ENCODE assay signal across 8 mouse cellular contexts in genomic region chr7:78912253-78912973, GRCm38 (mm10). TPM values are rescaled to one million over a fixed set of nuclear protein-coding genes. Genes with fewer than 3 reads are reported as not detected.
DNase-seq lines count a peak whose midpoint lies in the region; ATAC-seq and TF ChIP-seq lines count a peak whose summit lies in the region.

No protein-coding gene starts in this region.

- H3K4me2 ChIP-seq in forebrain, embryonic 11.5 days (ENCODE audit: low read depth, low read length, severe bottlenecking): peak overlapping the region; percentile 36; the same call in 1 of the 2 replicates
- H3K4me2 ChIP-seq in intestine, embryonic 14.5 days (ENCODE audit: low read length): peak overlapping the region; percentile 39

- H3K9me3 ChIP-seq in forebrain, embryonic 11.5 days (ENCODE audit: control insufficient read depth, low read length): no peaks in the 10 kb centered on the region
- H3K9me3 ChIP-seq in intestine, embryonic 14.5 days (ENCODE audit: control insufficient read depth, low read length): no peaks in the 10 kb centered on the region

- peak overlapping the region; percentile 24; the same call in 1 of the 2 replicates for H3K9ac ChIP-seq in forebrain, embryonic 11.5 days (ENCODE audit: low read length)
- H3K9ac ChIP-seq in intestine, embryonic 14.5 days (ENCODE audit: low read length): no peak overlapping the region

- H3K4me1 ChIP-seq in forebrain, embryonic 11.5 days (replicated peaks; ENCODE audit: control insufficient read depth, insufficient read depth, low read length): peaks cover 8% of the 10 kb centered on the region; the same call in 1 of the 2 replicates
- peaks cover 18% of the 10 kb centered on the region; the same call in 1 of the 2 replicates for H3K4me1 ChIP-seq in intestine, embryonic 14.5 days (replicated peaks; ENCODE audit: control insufficient read depth, insufficient read depth, low read length)

- intact Hi-C loops in gastrocnemius, adult 2 months (cut with DNase I): no loop called here

- ATAC-seq in forebrain, embryonic 11.5 days (replicated peaks; ENCODE audit: low FRiP score): no peak; the same call in 1 of the 2 replicates
- no peak for ATAC-seq in intestine, embryonic 14.5 days (replicated peaks; ENCODE audit: low FRiP score, low TSS enrichment, low read depth)

- no peaks in the 10 kb centered on the region; the same call in 1 of the 2 replicates for H3K36me3 ChIP-seq in forebrain, embryonic 11.5 days (ENCODE audit: control insufficient read depth, insufficient read depth, low read length)
- H3K36me3 ChIP-seq in intestine, embryonic 14.5 days (ENCODE audit: control insufficient read depth, insufficient read depth, low read length): peaks cover 17% of the 10 kb centered on the region; the same call in 1 of the 2 replicates

- TF ChIP-seq CTCF in gastrocnemius, adult 2 months (IDR thresholded peaks at IDR 0.05): no peak

- WGBS in forebrain, embryonic 11.5 days: 18% methylated on average over 20 of the region's 20 CpGs
- WGBS in intestine, embryonic 14.5 days: 20% methylated on average over 20 of the region's 20 CpGs

- peak overlapping the region; percentile 71 for H3K27ac ChIP-seq in gastrocnemius, adult 2 months
- no peak overlapping the region for H3K27ac ChIP-seq in forebrain, embryonic 11.5 days (ENCODE audit: low read depth, low read length)
- H3K27ac ChIP-seq in intestine, embryonic 14.5 days (ENCODE audit: low read depth): no peak overlapping the region

- H3K4me3 ChIP-seq in gastrocnemius, adult 2 months: peak overlapping the region; percentile 64
- no peak overlapping the region for H3K4me3 ChIP-seq in forebrain, embryonic 11.5 days (ENCODE audit: low read depth, low read length)
- peak overlapping the region; percentile 2; the same call in 1 of the 2 replicates for H3K4me3 ChIP-seq in intestine, embryonic 14.5 days (ENCODE audit: low read depth, low read length)

- DNase-seq in gastrocnemius, adult 2 months: no peak
- no peak for DNase-seq in gastrocnemius, adult 8-10 months (ENCODE audit: low spot score in 2 of 2)
- DNase-seq in forebrain, embryonic 11.5 days (ENCODE audit: low spot score): peak; percentile 64
- peak; percentile 65 for DNase-seq in intestine, embryonic 14.5 days (ENCODE audit: low spot score)
- peak; percentile 34 for DNase-seq in lung, postnatal 25 days (ENCODE audit: low spot score)
- peak; percentile 76 for DNase-seq in retina, postnatal 1 day
- no peak for DNase-seq in adipocyte (ENCODE audit: low spot score)
- no peak for DNase-seq in right cerebral cortex, adult 2 months (ENCODE audit: low spot score in 2 of 2)

- H3K27me3 ChIP-seq in forebrain, embryonic 11.5 days (ENCODE audit: control insufficient read depth, insufficient read depth, low read length): no peaks in the 10 kb centered on the region
- no peaks in the 10 kb centered on the region for H3K27me3 ChIP-seq in intestine, embryonic 14.5 days (replicated peaks; ENCODE audit: control insufficient read depth, insufficient read depth, low read length)

RNA-seq across cellular contexts. Expression of gene Isg20, which starts 0.8 kb away (rescaled TPM):
- total RNA-seq in gastrocnemius, adult 2 months (2021): 1 to 10 TPM in 1 of 2 experiments, under 1 TPM in 1; 0.92 to 1.8 TPM
- under 1 TPM; 0.56 to 0.83 (median 0.72) TPM for total RNA-seq in gastrocnemius, adult 8-10 months (2022)
- polyA plus RNA-seq in forebrain, embryonic 11.5 days (2014; fragmentation: Nextera tagmentation; extraction: Ambion mirVana): 0.39 and 0.51 TPM in 2 replicates
- polyA plus RNA-seq in intestine, embryonic 14.5 days (2014; fragmentation: Nextera tagmentation; extraction: Ambion mirVana): 1.4 and 3.2 TPM in 2 replicates

RNA-seq across cellular contexts. Expression of gene Aen, which starts 16.8 kb away (rescaled TPM):
- total RNA-seq in gastrocnemius, adult 2 months (2021): 10 to 100 TPM; 51.7 to 52.0 TPM
- total RNA-seq in gastrocnemius, adult 8-10 months (2022): 10 to 100 TPM; 52.4 to 60.0 (median 54.1) TPM
- polyA plus RNA-seq in forebrain, embryonic 11.5 days (2014; fragmentation: Nextera tagmentation; extraction: Ambion mirVana): 54.2 and 65.4 TPM in 2 replicates
- polyA plus RNA-seq in intestine, embryonic 14.5 days (2014; fragmentation: Nextera tagmentation; extraction: Ambion mirVana): 34.2 and 37.4 TPM in 2 replicates

Comparison
In these comparisons a context has a peak if more than half of its experiments do, and no peak if none do; other contexts are left out.
1. DNase-seq: peak in forebrain, embryonic 11.5 days (single experiment), intestine, embryonic 14.5 days (single experiment), lung, postnatal 25 days (single experiment) and retina, postnatal 1 day (single experiment); none in gastrocnemius, adult 2 months (single experiment), gastrocnemius, adult 8-10 months (0 of 2), adipocyte (single experiment) and right cerebral cortex, adult 2 months (0 of 2).